Mouse (Mus musculus): Measurements from ENCODE around the gene Hes2. TPM values are rescaled to one million over a fixed set of nuclear protein-coding genes. Genes with fewer than 3 reads are reported as not detected.

Hes2 gene
- polyA plus RNA-seq, 1 experiment from 2014 or later: 1.6 TPM

GRCm38 (mm10) chr4:152133213-152133612 is 25.5 kb upstream of the Hes2 start:
- Histone ChIP-seq H3K9ac (no peak overlapping the region), H3K27ac (replicated peaks) (no peak overlapping the region), H3K4me1 (peaks cover 28% of the 10 kb centered on the region), H3K36me3 (no peaks in the 10 kb centered on the region), H3K9me3 (replicated peaks) (no peaks in the 10 kb centered on the region), H3K4me2 (replicated peaks) (no peak overlapping the region), H3K4me3 (replicated peaks) (no peak overlapping the region), H3K27me3 (peaks cover 63% of the 10 kb centered on the region)
- WGBS: 51% methylated on average over 5 of the region's 5 CpGs
- no peak for ATAC-seq (ENCODE audit: insufficient number of reproducible peaks, low FRiP score, low TSS enrichment, low read depth)

DNA sequence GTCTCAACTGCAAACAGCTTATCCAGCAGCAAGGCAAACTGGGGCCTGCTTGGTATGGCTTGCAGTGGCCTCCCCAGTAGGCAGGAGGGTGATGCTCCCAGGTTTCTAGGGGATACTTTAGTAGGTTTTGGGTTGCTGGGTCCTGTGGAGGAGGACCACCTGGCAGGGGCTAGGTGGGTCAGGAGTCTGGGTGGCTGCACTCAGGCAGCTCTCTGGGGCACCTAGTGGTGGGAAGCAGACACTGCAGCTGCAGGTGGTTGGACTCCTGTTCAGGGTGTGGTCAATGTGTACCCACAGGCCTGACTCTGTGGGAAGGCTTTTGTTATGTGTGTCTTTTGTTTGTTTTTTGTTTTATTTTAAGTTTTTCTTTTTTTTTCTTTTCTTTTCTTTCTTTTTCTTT is 24.2 kb upstream of the Hes2 start:
- peaks cover 50% of the 10 kb centered on the region for H3K27me3 ChIP-seq
- ATAC-seq (ENCODE audit: insufficient number of reproducible peaks, low FRiP score, low TSS enrichment, low read depth): no peak

GRCm38 (mm10) chr4:152135363-152135762 is 23.3 kb upstream of the Hes2 start:
- H3K27ac ChIP-seq (replicated peaks): no peak overlapping the region
- H3K9me3 ChIP-seq (replicated peaks): no peaks in the 10 kb centered on the region
- no peak overlapping the region for H3K9ac ChIP-seq
- no peak overlapping the region for H3K4me2 ChIP-seq (replicated peaks)
- peaks cover 47% of the 10 kb centered on the region for H3K27me3 ChIP-seq
- H3K4me3 ChIP-seq (replicated peaks): no peak overlapping the region
- 75% methylated on average over 12 of the region's 12 CpGs for WGBS
- H3K36me3 ChIP-seq: no peaks in the 10 kb centered on the region
- ATAC-seq (ENCODE audit: insufficient number of reproducible peaks, low FRiP score, low TSS enrichment, low read depth): no peak
- H3K4me1 ChIP-seq: peaks cover 35% of the 10 kb centered on the region

More for the DNA sequence above, 24.2 kb upstream of the Hes2 start:
- H3K9ac ChIP-seq: no peak overlapping the region
- no peak overlapping the region for H3K4me3 ChIP-seq (replicated peaks)
- peaks cover 37% of the 10 kb centered on the region for H3K4me1 ChIP-seq
- H3K4me2 ChIP-seq (replicated peaks): no peak overlapping the region
- H3K9me3 ChIP-seq (replicated peaks): no peaks in the 10 kb centered on the region
- H3K27ac ChIP-seq (replicated peaks): no peak overlapping the region
- no peaks in the 10 kb centered on the region for H3K36me3 ChIP-seq

- no peak overlapping the region for H3K27ac ChIP-seq (replicated peaks)
- ATAC-seq (ENCODE audit: insufficient number of reproducible peaks, low FRiP score, low TSS enrichment, low read depth): no peak
- peaks cover 25% of the 10 kb centered on the region for H3K4me1 ChIP-seq
- H3K9me3 ChIP-seq (replicated peaks): no peaks in the 10 kb centered on the region
- H3K9ac ChIP-seq: no peak overlapping the region
- 37% methylated on average over 6 of the region's 6 CpGs for WGBS
- no peak overlapping the region for H3K4me3 ChIP-seq (replicated peaks)
- no peak overlapping the region for H3K4me2 ChIP-seq (replicated peaks)
- H3K27me3 ChIP-seq: peaks cover 46% of the 10 kb centered on the region
- no peaks in the 10 kb centered on the region for H3K36me3 ChIP-seq
These were observed 22.4 kb upstream of the Hes2 start for GRCm38 (mm10) chr4:152136112-152136875.

DNA sequence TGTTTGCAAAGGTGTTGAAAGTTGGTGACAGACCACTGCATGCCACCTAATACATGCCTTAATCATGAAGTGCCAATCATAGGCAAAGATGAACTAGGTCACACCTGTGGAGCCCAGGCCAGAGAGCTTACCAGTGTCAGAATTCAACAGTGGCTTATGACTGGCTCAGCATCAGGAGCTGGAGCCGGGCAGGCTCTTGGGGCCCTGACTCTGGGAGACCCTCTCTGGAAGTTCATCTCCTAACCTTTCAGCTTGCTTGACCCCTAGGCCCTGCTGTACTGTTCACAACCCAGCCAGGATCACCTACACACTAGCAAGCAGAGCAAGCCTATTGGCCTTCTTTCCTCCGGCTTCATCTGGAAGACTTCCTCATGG is 21.8 kb upstream of the Hes2 start:
- Histone ChIP-seq H3K27ac (replicated peaks) (no peak overlapping the region), H3K27me3 (peaks cover 40% of the 10 kb centered on the region), H3K9ac (no peak overlapping the region), H3K36me3 (no peaks in the 10 kb centered on the region), H3K9me3 (replicated peaks) (no peaks in the 10 kb centered on the region), H3K4me3 (replicated peaks) (no peak overlapping the region), H3K4me1 (peaks cover 20% of the 10 kb centered on the region), H3K4me2 (replicated peaks) (no peak overlapping the region)
- WGBS: 97% methylated on average over 2 of the region's 2 CpGs
- ATAC-seq (ENCODE audit: insufficient number of reproducible peaks, low FRiP score, low TSS enrichment, low read depth): no peak

- no peak overlapping the region for H3K27ac ChIP-seq (replicated peaks)
- peak; percentile 83 for ATAC-seq (ENCODE audit: insufficient number of reproducible peaks, low FRiP score, low TSS enrichment, low read depth)
- peaks cover 22% of the 10 kb centered on the region for H3K27me3 ChIP-seq
- WGBS: 3% methylated on average over 51 of the region's 51 CpGs
- peak overlapping the region; percentile 68 for H3K4me2 ChIP-seq (replicated peaks)
- H3K36me3 ChIP-seq: no peaks in the 10 kb centered on the region
- no peaks in the 10 kb centered on the region for H3K9me3 ChIP-seq (replicated peaks)
- H3K4me3 ChIP-seq (replicated peaks): peak overlapping the region; percentile 46
- H3K4me1 ChIP-seq: peaks cover 10% of the 10 kb centered on the region
- no peak overlapping the region for H3K9ac ChIP-seq
These were observed 20.0 kb upstream of the Hes2 start for GRCm38 (mm10) chr4:152138497-152139260.

DNA sequence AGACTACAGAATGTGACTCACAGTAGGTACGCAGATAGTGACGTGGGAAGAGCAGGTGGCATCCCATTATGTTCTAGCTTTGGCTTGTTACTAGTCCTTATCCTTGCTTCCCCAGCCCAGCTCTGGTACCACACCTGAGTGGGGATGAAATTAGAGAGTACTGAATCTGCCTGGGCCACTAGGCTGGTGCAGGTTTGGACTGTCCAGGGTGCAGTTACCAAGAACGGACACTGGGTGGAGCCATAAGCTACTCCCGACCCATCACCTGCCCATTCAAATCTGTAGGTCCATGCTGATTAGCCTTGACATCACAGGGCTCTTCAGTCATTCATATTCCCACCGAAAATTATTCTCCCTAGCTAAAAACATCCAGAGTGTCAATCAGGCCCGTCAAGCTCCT is 18.2 kb upstream of the Hes2 start:
- Histone ChIP-seq H3K27ac (replicated peaks) (no peak overlapping the region), H3K36me3 (no peaks in the 10 kb centered on the region), H3K4me2 (replicated peaks) (no peak overlapping the region), H3K4me1 (peaks cover 10% of the 10 kb centered on the region), H3K27me3 (peaks cover 14% of the 10 kb centered on the region; the same call in 1 of the 2 replicates), H3K9me3 (replicated peaks) (no peaks in the 10 kb centered on the region), H3K4me3 (replicated peaks) (no peak overlapping the region), H3K9ac (no peak overlapping the region)
- WGBS: 28% methylated on average over 6 of the region's 6 CpGs
- no peak for ATAC-seq (ENCODE audit: insufficient number of reproducible peaks, low FRiP score, low TSS enrichment, low read depth)

DNA sequence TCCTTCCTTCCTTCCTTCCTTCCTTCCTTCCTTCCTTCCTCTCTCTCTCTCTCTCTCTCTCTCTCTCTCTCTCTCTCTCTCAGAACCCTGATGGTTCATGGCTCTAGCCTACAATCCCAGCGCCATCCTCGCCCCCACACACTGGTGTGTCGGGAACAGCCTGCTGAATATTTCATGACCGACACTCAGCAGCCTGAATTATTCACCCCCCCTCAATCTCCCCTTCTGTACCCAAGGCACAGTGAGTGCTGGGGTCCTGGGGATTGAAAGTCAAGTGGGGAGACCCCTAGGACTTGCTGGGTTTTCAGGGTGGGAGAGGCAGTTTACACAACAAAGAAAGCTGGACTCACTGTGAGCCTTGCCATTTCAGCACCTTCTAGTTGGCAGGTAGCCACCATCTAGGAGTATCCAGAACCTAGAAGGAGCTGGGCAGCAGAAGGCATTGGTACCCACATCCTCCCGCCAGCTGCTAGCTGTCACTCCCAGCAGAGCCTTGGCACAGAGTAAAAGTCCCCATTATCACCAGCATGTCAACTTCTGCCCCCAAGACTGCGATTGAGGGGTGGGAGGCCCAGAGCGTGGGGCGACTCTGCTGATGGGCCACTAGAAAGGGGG is 17.0 kb upstream of the Hes2 start:
- Histone ChIP-seq H3K27me3 (peaks cover 14% of the 10 kb centered on the region; the same call in 1 of the 2 replicates), H3K9ac (no peak overlapping the region), H3K9me3 (replicated peaks) (no peaks in the 10 kb centered on the region), H3K36me3 (no peaks in the 10 kb centered on the region), H3K4me2 (replicated peaks) (no peak overlapping the region), H3K4me1 (peaks cover 10% of the 10 kb centered on the region), H3K27ac (replicated peaks) (no peak overlapping the region), H3K4me3 (replicated peaks) (no peak overlapping the region)
- ATAC-seq (ENCODE audit: insufficient number of reproducible peaks, low FRiP score, low TSS enrichment, low read depth): no peak
- 70% methylated on average over 8 of the region's 8 CpGs for WGBS

DNA sequence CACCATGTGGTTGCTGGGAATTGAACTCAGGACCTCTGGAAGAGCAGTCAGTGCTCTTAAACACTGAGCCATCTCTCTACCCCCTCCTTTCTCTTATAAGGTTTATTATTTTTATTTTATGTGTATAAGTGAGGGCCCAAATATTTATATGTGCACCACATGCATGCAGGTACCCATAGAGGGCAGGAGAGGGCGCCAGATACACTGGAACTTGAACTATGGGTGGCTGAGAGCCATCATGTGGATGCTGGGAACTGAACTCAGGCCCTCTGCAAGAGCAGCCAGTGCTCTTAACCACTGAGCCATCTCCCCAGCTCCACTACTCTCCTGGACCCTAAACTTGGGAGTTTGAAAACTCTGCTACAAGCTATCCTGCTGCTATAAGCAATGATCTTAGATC is 15.0 kb upstream of the Hes2 start:
- Histone ChIP-seq H3K36me3 (no peaks in the 10 kb centered on the region), H3K27ac (replicated peaks) (no peak overlapping the region), H3K4me1 (peaks cover 5% of the 10 kb centered on the region), H3K27me3 (peaks cover 15% of the 10 kb centered on the region; the same call in 1 of the 2 replicates), H3K9me3 (replicated peaks) (no peaks in the 10 kb centered on the region), H3K9ac (no peak overlapping the region), H3K4me3 (replicated peaks) (no peak overlapping the region), H3K4me2 (replicated peaks) (no peak overlapping the region)
- 30% methylated on average over 1 of the region's 1 CpGs for WGBS
- ATAC-seq (ENCODE audit: insufficient number of reproducible peaks, low FRiP score, low TSS enrichment, low read depth): no peak

DNA sequence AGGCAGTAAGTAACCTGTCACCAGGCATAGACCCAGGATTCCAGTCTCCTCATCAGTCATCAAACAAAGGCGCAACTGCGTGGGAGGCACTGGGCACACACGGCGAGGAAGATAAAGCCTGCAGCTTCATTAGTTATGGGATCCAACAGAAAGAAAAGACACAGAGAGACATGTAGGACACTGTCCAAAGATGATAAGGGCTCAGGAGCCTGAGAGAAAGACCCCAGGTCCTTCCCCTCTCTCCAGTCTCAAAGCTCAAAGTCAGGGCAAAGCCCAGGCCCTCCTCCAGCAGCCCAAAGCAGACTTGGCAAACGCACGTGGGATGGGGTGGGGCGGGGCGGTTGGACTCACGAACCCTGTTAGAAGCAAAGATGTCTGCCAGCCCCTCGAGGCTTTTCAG is 13.2 kb upstream of the Hes2 start:
- Histone ChIP-seq H3K9ac (no peak overlapping the region), H3K36me3 (no peaks in the 10 kb centered on the region), H3K4me3 (replicated peaks) (no peak overlapping the region), H3K4me2 (replicated peaks) (no peak overlapping the region), H3K27me3 (peaks cover 27% of the 10 kb centered on the region), H3K27ac (replicated peaks) (no peak overlapping the region), H3K9me3 (replicated peaks) (no peaks in the 10 kb centered on the region), H3K4me1 (no peaks in the 10 kb centered on the region)
- no peak for ATAC-seq (ENCODE audit: insufficient number of reproducible peaks, low FRiP score, low TSS enrichment, low read depth)
- 59% methylated on average over 10 of the region's 10 CpGs for WGBS

GRCm38 (mm10) chr4:152146033-152146827 is 12.4 kb upstream of the Hes2 start:
- 72% methylated on average over 11 of the region's 11 CpGs for WGBS
- Histone ChIP-seq H3K27ac (replicated peaks) (no peak overlapping the region), H3K4me3 (replicated peaks) (no peak overlapping the region), H3K9me3 (replicated peaks) (no peaks in the 10 kb centered on the region), H3K4me2 (replicated peaks) (no peak overlapping the region), H3K36me3 (no peaks in the 10 kb centered on the region), H3K9ac (no peak overlapping the region), H3K27me3 (peaks cover 27% of the 10 kb centered on the region), H3K4me1 (no peaks in the 10 kb centered on the region)
- no peak for ATAC-seq (ENCODE audit: insufficient number of reproducible peaks, low FRiP score, low TSS enrichment, low read depth)

All from embryonic facial prominence, embryonic 15.5 days (tissue).